Mouse (Mus musculus) MEL (cell line): Measurements from ENCODE around the gene Pxylp1. TPM values are rescaled to one million over a fixed set of nuclear protein-coding genes. Genes with fewer than 3 reads are reported as not detected.

Experiments
- DNase-seq: peaks from one replicate; pipeline ENCODE4 v3.0.0; 2011; ENCODE audit warnings: low read depth, low spot score
- H3K27ac ChIP-seq: 2 replicates; pipeline ENCODE4 v1.5.1; 2012; ENCODE audit warnings: low read depth, mild to moderate bottlenecking, control low read depth, low read length, moderate library complexity; ENCODE audit not compliant: control insufficient read depth
- H3K27me3 ChIP-seq, 2 experiments: fragments of 150-350 bp in 1 of 2; sonication (generic) in 1 of 2; 2 replicates each; pipeline ENCODE4 v1.6.1; 2012; ENCODE audit warnings: low read length in 2 of 2, mild to moderate bottlenecking in 2 of 2, improper control_type of control experiment in 1 of 2, moderate library complexity in 1 of 2; ENCODE audit not compliant: insufficient read depth in 2 of 2, control insufficient read depth in 1 of 2
- H3K36me3 ChIP-seq, 2 experiments: 2 replicates each; pipeline ENCODE4 v1.6.1; 2012 to 2014; ENCODE audit warnings: low read length in 2 of 2, improper control_type of control experiment in 1 of 2, inconsistent platforms in 1 of 2, mild to moderate bottlenecking in 1 of 2; ENCODE audit not compliant: insufficient read depth in 2 of 2, control insufficient read depth in 1 of 2
- H3K4me1 ChIP-seq, 2 experiments: fragments of 150-350 bp in 1 of 2; sonication (generic) in 1 of 2; 2 replicates each; pipeline ENCODE4 v1.6.1; 2012; ENCODE audit warnings: low read length in 2 of 2, improper control_type of control experiment in 1 of 2, mild to moderate bottlenecking in 1 of 2; ENCODE audit not compliant: insufficient read depth in 2 of 2, control insufficient read depth in 1 of 2
- H3K4me3 ChIP-seq, 2 experiments: fragments of 150-350 bp in 1 of 2; sonication (generic) in 1 of 2; 2 replicates each; pipeline ENCODE4 v1.5.1; 2012; ENCODE audit warnings: low read depth in 2 of 2, low read length in 2 of 2, mild to moderate bottlenecking in 2 of 2, moderate library complexity in 2 of 2, control low read depth in 1 of 2, improper control_type of control experiment in 1 of 2; ENCODE audit not compliant: control insufficient read depth in 1 of 2, insufficient read depth in 1 of 2
- H3K79me2 ChIP-seq: 2 replicates; pipeline ENCODE4 v1.6.1; 2012; ENCODE audit warnings: mild to moderate bottlenecking, low read length, moderate library complexity; ENCODE audit not compliant: control insufficient read depth, poor library complexity, insufficient read depth
- H3K9ac ChIP-seq: 2 replicates; pipeline ENCODE4 v1.6.1; 2012; ENCODE audit warnings: low read depth, mild to moderate bottlenecking, control low read depth, low read length, moderate library complexity; ENCODE audit not compliant: control insufficient read depth, poor library complexity, severe bottlenecking
- H3K9me3 ChIP-seq: fragments of 150-350 bp; sonication (generic); replicated peaks from 2 replicates; pipeline ENCODE4 v1.6.1; 2012; ENCODE audit warnings: mild to moderate bottlenecking, low read length, improper control_type of control experiment, moderate library complexity; ENCODE audit not compliant: insufficient read depth
- CHD2 ChIP-seq: IDR thresholded peaks from 2 replicates; pipeline ENCODE4 v1.6.1; 2011; ENCODE audit warnings: low read length, improper control_type of control experiment
- EP300 ChIP-seq, 2 experiments: IDR thresholded peaks; 2 replicates each; pipeline ENCODE4 v1.6.1; 2011; ENCODE audit warnings: improper control_type of control experiment in 2 of 2, low read length in 2 of 2, low read depth in 1 of 2, mild to moderate bottlenecking in 1 of 2
- GABPA ChIP-seq: IDR thresholded peaks from 2 replicates; pipeline ENCODE4 v1.6.1; 2012; ENCODE audit warnings: low read depth, mild to moderate bottlenecking, inconsistent platforms, low read length, improper control_type of control experiment, moderate library complexity
- JUND ChIP-seq: IDR thresholded peaks from 2 replicates; pipeline ENCODE4 v1.6.1; 2011; ENCODE audit warnings: low read depth, mild to moderate bottlenecking, improper control_type of control experiment, low read length
- KAT2A ChIP-seq: conservative IDR thresholded peaks from 2 replicates; pipeline ENCODE4 v1.6.1; 2012; ENCODE audit warnings: low read depth, low read length, improper control_type of control experiment, inconsistent platforms
- MEF2A ChIP-seq: IDR thresholded peaks from 2 replicates; pipeline ENCODE4 v1.6.1; 2014; ENCODE audit warnings: low read depth, mild to moderate bottlenecking, inconsistent platforms, low read length, improper control_type of control experiment; ENCODE audit not compliant: poor library complexity, insufficient replicate concordance, severe bottlenecking; ENCODE audit errors: extremely low read depth
- MXI1 ChIP-seq: IDR thresholded peaks from 2 replicates; pipeline ENCODE4 v1.6.1; 2011; ENCODE audit warnings: mild to moderate bottlenecking, low read depth, low read length, improper control_type of control experiment
- MYB ChIP-seq: IDR thresholded peaks from 2 replicates; pipeline ENCODE4 v1.6.1; 2011; ENCODE audit warnings: mild to moderate bottlenecking, low read depth, low read length, improper control_type of control experiment
- NRF1 ChIP-seq: IDR thresholded peaks from 2 replicates; pipeline ENCODE4 v1.6.1; 2014; ENCODE audit warnings: low read depth, mild to moderate bottlenecking, inconsistent platforms, low read length, improper control_type of control experiment, moderate library complexity; ENCODE audit not compliant: poor library complexity, insufficient read depth, severe bottlenecking
- POLR2AphosphoS2 ChIP-seq: IDR thresholded peaks from 2 replicates; pipeline ENCODE4 v1.6.1; 2011; ENCODE audit warnings: low read length, improper control_type of control experiment
- RCOR1 ChIP-seq: IDR thresholded peaks from 2 replicates; pipeline ENCODE4 v1.6.1; 2012; ENCODE audit warnings: low read depth, mild to moderate bottlenecking, inconsistent platforms, low read length, improper control_type of control experiment
- TAL1 ChIP-seq: IDR thresholded peaks from 2 replicates; pipeline ENCODE4 v1.6.1; 2012; ENCODE audit warnings: mild to moderate bottlenecking, inconsistent platforms, low read length, moderate library complexity, mixed read lengths
- UBTF ChIP-seq: IDR thresholded peaks from 2 replicates; pipeline ENCODE4 v1.6.1; 2012; ENCODE audit warnings: low read depth, mild to moderate bottlenecking, inconsistent platforms, low read length, improper control_type of control experiment, moderate library complexity, borderline replicate concordance; ENCODE audit not compliant: insufficient read depth
- USF2 ChIP-seq, 2 experiments: IDR thresholded peaks; 2 replicates each; pipeline ENCODE4 v1.6.1; 2011 to 2012; ENCODE audit warnings: improper control_type of control experiment in 2 of 2, low read length in 2 of 2, borderline replicate concordance in 1 of 2, inconsistent platforms in 1 of 2, low read depth in 1 of 2, mild to moderate bottlenecking in 1 of 2; ENCODE audit not compliant: insufficient read depth in 1 of 2
- ZKSCAN1 ChIP-seq: IDR thresholded peaks from 2 replicates; pipeline ENCODE4 v1.6.1; 2012; ENCODE audit warnings: low read depth, mild to moderate bottlenecking, inconsistent platforms, low read length, improper control_type of control experiment, moderate library complexity
- ZMIZ1 ChIP-seq: IDR thresholded peaks from 2 replicates; pipeline ENCODE4 v1.6.1; 2012; ENCODE audit warnings: low read depth, mild to moderate bottlenecking, inconsistent platforms, low read length, improper control_type of control experiment, moderate library complexity
- polyA plus RNA-seq, 2 experiments: library from polyadenylated mRNA; stranded (reverse) in 1 of 2; unstranded in 1 of 2; fragments of >175 nt in 1 of 2; fragments of >200 nt in 1 of 2; gene quantifications; 2 replicates each; pipeline versions ENCODE4 v1.2.1 to v1.2.4; 2012; ENCODE audit warnings: low replicate concordance in 2 of 2, low read depth in 1 of 2; ENCODE audit not compliant: insufficient read length in 2 of 2, insufficient read depth in 1 of 2, missing spikeins in 1 of 2
- total RNA-seq: library from RNA; depleted of rRNA; stranded (reverse); fragments of 300-350 nt; gene quantifications from 2 replicates; pipeline ENCODE4 v1.2.3, GENCODE M21; 2012

Pxylp1 gene
- total and polyA plus RNA-seq, 3 experiments: 5.7 to 9.9 TPM; not detected in 1

DNA sequence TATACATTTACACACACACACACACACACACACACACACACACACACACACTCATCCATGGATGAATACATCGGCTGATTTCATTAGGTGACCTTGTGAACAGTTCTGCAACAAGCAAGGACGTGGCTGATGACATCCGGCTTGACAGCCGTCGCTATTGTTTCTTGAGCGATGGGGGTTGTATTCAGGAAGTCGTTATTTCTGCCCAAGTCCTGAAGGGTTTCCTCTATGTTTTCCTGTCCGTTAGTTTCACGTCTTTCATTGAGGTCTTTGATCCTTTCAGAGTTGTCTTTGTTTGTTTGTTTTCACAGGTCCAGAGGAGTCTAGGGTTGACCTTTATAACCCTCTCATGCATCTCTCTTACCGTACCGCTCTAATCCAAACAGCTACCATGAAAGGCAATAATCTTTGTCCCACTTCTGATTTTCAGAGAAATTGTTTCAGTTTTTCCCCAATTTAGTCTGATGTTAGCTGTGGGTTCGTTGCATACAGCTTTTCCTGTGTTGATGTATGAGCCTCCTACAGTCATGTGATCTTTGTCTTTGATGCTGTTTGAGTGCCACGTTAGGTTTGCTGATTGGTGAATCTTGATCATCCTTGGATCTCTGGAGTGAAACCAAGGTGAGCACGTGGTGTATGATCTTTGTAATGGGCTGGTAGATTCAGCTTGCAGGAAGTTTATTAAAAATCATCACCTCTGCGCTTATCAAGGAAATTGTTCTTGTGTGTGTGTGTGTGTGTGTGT, 43.3 kb upstream of the Pxylp1 start:
- DNase-seq: no peak
- H3K4me3 ChIP-seq: no peak overlapping the region
- H3K27ac ChIP-seq: no peak overlapping the region
- no peaks in the 10 kb centered on the region for H3K4me1 ChIP-seq
- no peaks in the 10 kb centered on the region for H3K9me3 ChIP-seq
- H3K9ac ChIP-seq: no peak overlapping the region
- no peak for TF ChIP-seq ZKSCAN1
- TF ChIP-seq NRF1: no peak
- TF ChIP-seq ZMIZ1: no peak
- TF ChIP-seq JUND: no peak
- TF ChIP-seq MXI1: no peak
- TF ChIP-seq UBTF: no peak
- TF ChIP-seq CHD2: no peak
- no peaks in the 10 kb centered on the region for H3K36me3 ChIP-seq
- H3K79me2 ChIP-seq: no peaks in the 10 kb centered on the region
- H3K27me3 ChIP-seq: no peaks in the 10 kb centered on the region

DNA sequence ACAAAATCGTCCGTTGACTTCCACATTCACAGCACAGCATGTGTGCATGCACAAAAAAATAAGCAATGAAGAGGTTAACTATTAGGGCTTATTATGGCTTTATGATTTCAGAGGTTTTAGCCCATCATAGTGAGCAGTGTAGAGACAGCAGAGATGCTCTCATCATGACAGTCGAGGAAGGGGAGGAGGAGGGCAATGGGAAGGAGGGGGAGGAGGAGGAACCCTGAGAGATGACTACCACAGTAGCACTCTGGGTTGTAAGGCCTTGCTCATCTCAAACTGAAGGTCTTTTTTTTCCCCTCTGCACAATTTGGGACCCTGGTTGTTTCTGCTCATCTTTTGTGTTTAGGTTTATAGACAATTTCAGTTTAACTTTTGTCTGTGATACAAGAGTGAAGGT, 42.3 kb upstream of the Pxylp1 start:
- no peaks in the 10 kb centered on the region for H3K79me2 ChIP-seq
- H3K27ac ChIP-seq: no peak overlapping the region
- TF ChIP-seq USF2 (IDR thresholded peaks at IDR 0.05; ENCODE audit: borderline replicate concordance in 1 of 2, insufficient read depth in 1 of 2, low read depth in 1 of 2, low read length in 2 of 2) (no peak), MYB (no peak), EP300 (IDR thresholded peaks at IDR 0.05; ENCODE audit: low read depth in 1 of 2, low read length in 2 of 2) (no peak), KAT2A (no peak), POLR2AphosphoS2 (no peak), TAL1 (no peak), RCOR1 (no peak), MEF2A (no peak), GABPA (no peak)
- H3K9ac ChIP-seq: no peak overlapping the region
- DNase-seq: no peak
- H3K4me1 ChIP-seq: no peaks in the 10 kb centered on the region
- H3K27me3 ChIP-seq: no peaks in the 10 kb centered on the region
- H3K36me3 ChIP-seq: no peaks in the 10 kb centered on the region
- no peak overlapping the region for H3K4me3 ChIP-seq
- no peaks in the 10 kb centered on the region for H3K9me3 ChIP-seq
